In the genomic region with DNA sequence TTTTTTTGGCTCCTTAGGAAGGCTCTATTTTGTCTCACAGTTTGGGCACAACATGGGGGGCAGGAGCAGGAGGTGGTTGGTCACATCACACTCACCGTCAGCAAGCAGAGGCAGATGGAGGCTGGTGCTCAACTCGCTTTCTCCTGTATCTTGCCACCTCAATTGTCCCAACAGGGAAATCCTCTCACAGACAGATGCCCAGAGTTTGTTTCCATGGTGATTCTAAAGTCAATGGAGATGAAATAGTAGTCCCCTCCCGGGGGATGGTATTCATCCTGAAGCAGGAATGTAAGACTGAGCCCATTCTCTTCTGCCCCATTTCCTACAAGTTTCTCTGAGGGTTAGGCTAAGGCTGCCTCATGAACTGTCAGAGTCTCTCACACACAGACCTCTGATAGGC, we compare ENCODE assay signal across 21 mouse cellular contexts. TPM values are rescaled to one million over a fixed set of nuclear protein-coding genes. Genes with fewer than 3 reads are reported as not detected.
DNase-seq lines count a peak whose midpoint lies in the region; ATAC-seq lines count a peak whose summit lies in the region.
"Had no signal": no experiment of that assay in that cellular context is flagged by ENCODE, and none has a peak within 500 bp of the region (broad histone marks: within the 10 kb centered on the region; RNA-seq: fewer than 3 reads in every experiment).

No protein-coding gene starts in this region.

- no peaks in the 10 kb centered on the region for H3K27me3 ChIP-seq in embryonic facial prominence, embryonic 14.5 days (replicated peaks; ENCODE audit: control insufficient read depth, insufficient read depth, low read length)
- H3K27me3 ChIP-seq in embryonic facial prominence, embryonic 10.5 days (replicated peaks; ENCODE audit: low read depth, poor library complexity, severe bottlenecking) = no peaks in the 10 kb centered on the region; the same call in 1 of the 2 replicates
- no peaks in the 10 kb centered on the region for H3K27me3 ChIP-seq in hindbrain, embryonic 10.5 days (ENCODE audit: insufficient read depth, poor library complexity, severe bottlenecking)
- H3K27me3 ChIP-seq in hindbrain, embryonic 13.5 days = no peaks in the 10 kb centered on the region
- H3K27me3 ChIP-seq in neural tube, embryonic 11.5 days (ENCODE audit: control insufficient read depth, insufficient read depth, low read length) = no peaks in the 10 kb centered on the region
- H3K27me3 ChIP-seq: heart, embryonic 15.5 days had no signal

- H3K4me2 ChIP-seq in embryonic facial prominence, embryonic 14.5 days (ENCODE audit: low read depth, low read length) = no peak overlapping the region
- no peak overlapping the region for H3K4me2 ChIP-seq in hindbrain, embryonic 13.5 days
- no peak overlapping the region for H3K4me2 ChIP-seq in neural tube, embryonic 11.5 days (ENCODE audit: low read depth)
- H3K4me2 ChIP-seq: heart, embryonic 15.5 days had no signal

- peak; percentile 43 for DNase-seq in embryonic facial prominence, embryonic 14.5 days (ENCODE audit: low spot score)
- no peak for DNase-seq in embryonic facial prominence, embryonic 10.5 days (ENCODE audit: low spot score)
- no peak for DNase-seq in hindbrain, embryonic 10.5 days (ENCODE audit: low spot score)
- no peak for DNase-seq in neural tube, embryonic 11.5 days (ENCODE audit: low spot score)
- DNase-seq in neural tube, embryonic 10.5 days (ENCODE audit: extremely low spot score, low spot score) = no peak
- DNase-seq in kidney, postnatal 25 days = no peak
- DNase-seq in kidney, postnatal 10 days = no peak
- DNase-seq: adrenal gland, postnatal 14 days; cerebellum, adult 11 months; gastrocnemius, postnatal 14 days; heart, adult 2 months; heart, postnatal 4 days; kidney, adult 8-10 months; kidney, postnatal 36 days; liver, postnatal 0 days; lung, postnatal 10 days; thymus, postnatal 4 days had no signal

- no peak overlapping the region for H3K9ac ChIP-seq in embryonic facial prominence, embryonic 14.5 days (ENCODE audit: low read depth, low read length)
- H3K9ac ChIP-seq in hindbrain, embryonic 13.5 days = no peak overlapping the region
- no peak overlapping the region for H3K9ac ChIP-seq in neural tube, embryonic 11.5 days (ENCODE audit: low read length)
- H3K9ac ChIP-seq: heart, embryonic 15.5 days; liver, postnatal 0 days had no signal

- no peaks in the 10 kb centered on the region for H3K36me3 ChIP-seq in embryonic facial prominence, embryonic 14.5 days (ENCODE audit: control insufficient read depth, insufficient read depth, low read length)
- H3K36me3 ChIP-seq in embryonic facial prominence, embryonic 10.5 days (replicated peaks) = no peaks in the 10 kb centered on the region
- no peaks in the 10 kb centered on the region for H3K36me3 ChIP-seq in hindbrain, embryonic 10.5 days
- H3K36me3 ChIP-seq in hindbrain, embryonic 13.5 days = no peaks in the 10 kb centered on the region
- no peaks in the 10 kb centered on the region for H3K36me3 ChIP-seq in neural tube, embryonic 11.5 days (ENCODE audit: control insufficient read depth, insufficient read depth, low read length)
- H3K36me3 ChIP-seq: heart, embryonic 15.5 days had no signal

- no peak for ATAC-seq in embryonic facial prominence, embryonic 14.5 days (ENCODE audit: low read depth)
- ATAC-seq in hindbrain, embryonic 13.5 days (ENCODE audit: low FRiP score) = no peak
- ATAC-seq in neural tube, embryonic 11.5 days (ENCODE audit: insufficient read depth, low FRiP score, low TSS enrichment) = peak; percentile 35; the same call in 1 of the 2 replicates
- ATAC-seq: activated CD4-positive, CD25-positive, alpha-beta regulatory T cell, adult 4 months; CD4-positive, CD25-positive, alpha-beta regulatory T cell, adult 4 months; liver, postnatal 0 days had no signal

- no peak overlapping the region for H3K27ac ChIP-seq in embryonic facial prominence, embryonic 14.5 days (replicated peaks; ENCODE audit: low read depth, low read length)
- no peak overlapping the region for H3K27ac ChIP-seq in embryonic facial prominence, embryonic 10.5 days (replicated peaks)
- H3K27ac ChIP-seq in hindbrain, embryonic 10.5 days = peak overlapping the region; percentile 64; the same call in 1 of the 2 replicates
- no peak overlapping the region; the same call in 1 of the 2 replicates for H3K27ac ChIP-seq in hindbrain, embryonic 13.5 days
- no peak overlapping the region for H3K27ac ChIP-seq in neural tube, embryonic 11.5 days (ENCODE audit: low read depth, low read length)
- H3K27ac ChIP-seq: heart, embryonic 15.5 days had no signal

- no peak overlapping the region for H3K4me3 ChIP-seq in embryonic facial prominence, embryonic 14.5 days (ENCODE audit: low read depth, low read length)
- no peak overlapping the region for H3K4me3 ChIP-seq in embryonic facial prominence, embryonic 10.5 days
- no peak overlapping the region for H3K4me3 ChIP-seq in hindbrain, embryonic 10.5 days
- H3K4me3 ChIP-seq in hindbrain, embryonic 13.5 days = no peak overlapping the region
- no peak overlapping the region for H3K4me3 ChIP-seq in neural tube, embryonic 11.5 days (ENCODE audit: low read depth, low read length)
- H3K4me3 ChIP-seq: heart, adult 2 months; heart, embryonic 15.5 days had no signal

- 62% methylated on average over 3 of the region's 3 CpGs for WGBS in embryonic facial prominence, embryonic 14.5 days
- WGBS in embryonic facial prominence, embryonic 10.5 days = 56% methylated on average over 3 of the region's 3 CpGs
- WGBS in hindbrain, embryonic 10.5 days = 32% methylated on average over 3 of the region's 3 CpGs
- 17% methylated on average over 3 of the region's 3 CpGs for WGBS in hindbrain, embryonic 13.5 days
- WGBS in neural tube, embryonic 11.5 days = 33% methylated on average over 3 of the region's 3 CpGs

- H3K9me3 ChIP-seq in embryonic facial prominence, embryonic 14.5 days (ENCODE audit: control insufficient read depth, low read length) = no peaks in the 10 kb centered on the region
- H3K9me3 ChIP-seq in embryonic facial prominence, embryonic 10.5 days = no peaks in the 10 kb centered on the region
- no peaks in the 10 kb centered on the region for H3K9me3 ChIP-seq in hindbrain, embryonic 10.5 days
- no peaks in the 10 kb centered on the region for H3K9me3 ChIP-seq in hindbrain, embryonic 13.5 days
- no peaks in the 10 kb centered on the region for H3K9me3 ChIP-seq in neural tube, embryonic 11.5 days (ENCODE audit: control insufficient read depth, low read length)
- H3K9me3 ChIP-seq: heart, embryonic 15.5 days had no signal

- H3K4me1 ChIP-seq in embryonic facial prominence, embryonic 14.5 days (ENCODE audit: control insufficient read depth, insufficient read depth, low read length) = peaks cover 41% of the 10 kb centered on the region
- peaks cover 52% of the 10 kb centered on the region for H3K4me1 ChIP-seq in embryonic facial prominence, embryonic 10.5 days
- H3K4me1 ChIP-seq in hindbrain, embryonic 10.5 days (replicated peaks) = peaks cover 54% of the 10 kb centered on the region
- H3K4me1 ChIP-seq in hindbrain, embryonic 13.5 days (replicated peaks) = peaks cover 48% of the 10 kb centered on the region
- H3K4me1 ChIP-seq in neural tube, embryonic 11.5 days (ENCODE audit: control insufficient read depth, insufficient read depth, low read length) = peaks cover 25% of the 10 kb centered on the region; the same call in 1 of the 2 replicates

RNA-seq across cellular contexts. Expression of a gene that starts 23.7 kb away (rescaled TPM):
- 10.6 and 10.7 TPM in 2 replicates for polyA plus RNA-seq in embryonic facial prominence, embryonic 14.5 days (2014; fragmentation: Nextera tagmentation; extraction: Ambion mirVana)
- 4.5 and 5.4 TPM in 2 replicates for polyA plus RNA-seq in embryonic facial prominence, embryonic 10.5 days (2016; fragmentation: Nextera tagmentation; extraction: Ambion mirVana)
- 3.3 and 4.3 TPM in 2 replicates for polyA plus RNA-seq in hindbrain, embryonic 10.5 days (2016; fragmentation: Nextera tagmentation; extraction: Ambion mirVana)
- polyA plus RNA-seq in hindbrain, embryonic 13.5 days (2015; fragmentation: Nextera tagmentation; extraction: Ambion mirVana) = 9.0 TPM in 2 replicates
- polyA plus RNA-seq in neural tube, embryonic 11.5 days (2014; fragmentation: Nextera tagmentation; extraction: Ambion mirVana) = 4.7 and 4.8 TPM in 2 replicates
